Mouse (Mus musculus): Measurements from ENCODE around the gene C1ql3.

DNA sequence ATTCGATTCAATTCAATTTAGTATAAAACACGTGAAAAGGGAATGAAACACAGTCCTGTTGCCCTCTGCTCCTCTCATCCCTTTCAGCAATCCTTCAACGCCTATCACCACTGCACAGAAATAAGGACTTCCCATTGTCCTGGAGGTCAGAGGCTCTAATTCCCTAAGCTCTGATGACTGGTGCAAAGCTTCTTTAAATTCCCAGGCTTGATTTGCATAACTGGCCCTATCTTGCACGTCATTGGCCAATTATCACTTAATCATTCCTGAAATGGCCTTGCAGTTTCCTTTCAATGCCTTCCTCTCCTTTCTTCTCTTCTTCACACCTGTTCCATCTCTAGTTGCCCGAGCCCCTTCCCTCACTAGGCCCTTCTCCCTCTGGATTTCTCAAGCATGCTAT is 6.8 kb upstream of the C1ql3 start:
- no peak for TF ChIP-seq CTCF (conservative IDR thresholded peaks at IDR 0.05; ENCODE audit: insufficient read depth, insufficient read length, low read depth, low read length)
- TF ChIP-seq POLR2A (IDR thresholded peaks at IDR 0.05; ENCODE audit: low read depth, low read length), result no peak

All from kidney, adult 2 months (tissue).